Mouse (Mus musculus) MEL (cell line): ENCODE measurements around the gene Aldh4a1.

Experiments
- CTCF ChIP-seq, 3 experiments: IDR thresholded peaks in 2 of 3; conservative IDR thresholded peaks in 1 of 3; 2 replicates each; pipeline ENCODE4 v1.5.1; 2011 to 2012; ENCODE audit warnings: low read length in 3 of 3, low read depth in 2 of 3, mild to moderate bottlenecking in 2 of 3, improper control_type of control experiment in 1 of 3, inconsistent platforms in 1 of 3, mixed read lengths in 1 of 3, moderate library complexity in 1 of 3; ENCODE audit not compliant: control insufficient read depth in 1 of 3, insufficient read depth in 1 of 3, poor library complexity in 1 of 3, severe bottlenecking in 1 of 3
- MAFK ChIP-seq: IDR thresholded peaks from 2 replicates; pipeline ENCODE4 v1.6.1; 2011; ENCODE audit warnings: low read depth, mild to moderate bottlenecking, low read length, improper control_type of control experiment, borderline replicate concordance
- POLR2A ChIP-seq, 2 experiments: IDR thresholded peaks; 2 replicates each; pipeline ENCODE4 v1.6.1; 2011 to 2012; ENCODE audit warnings: low read length in 2 of 2, mild to moderate bottlenecking in 2 of 2, control low read depth in 1 of 2, improper control_type of control experiment in 1 of 2, low read depth in 1 of 2, moderate library complexity in 1 of 2; ENCODE audit not compliant: control insufficient read depth in 1 of 2, insufficient read depth in 1 of 2, poor library complexity in 1 of 2
- TAL1 ChIP-seq: IDR thresholded peaks from 2 replicates; pipeline ENCODE4 v1.6.1; 2012; ENCODE audit warnings: mild to moderate bottlenecking, inconsistent platforms, low read length, moderate library complexity, mixed read lengths
- USF1 ChIP-seq: IDR thresholded peaks from 2 replicates; pipeline ENCODE4 v1.6.1; 2014; ENCODE audit warnings: low read depth, mild to moderate bottlenecking, inconsistent platforms, low read length, improper control_type of control experiment, moderate library complexity
- ZNF384 ChIP-seq: IDR thresholded peaks from 2 replicates; pipeline ENCODE4 v1.6.1; 2012; ENCODE audit warnings: low read depth, mild to moderate bottlenecking, inconsistent platforms, low read length, improper control_type of control experiment

- TF ChIP-seq CTCF (IDR thresholded peaks at IDR 0.05 in 2 of 3, conservative IDR thresholded peaks at IDR 0.05 in 1 of 3; ENCODE audit: control insufficient read depth in 1 of 3, insufficient read depth in 1 of 3, low read depth in 2 of 3, low read length in 3 of 3, poor library complexity in 1 of 3, severe bottlenecking in 1 of 3), result no peak
- no peak for TF ChIP-seq MAFK
- no peak for TF ChIP-seq ZNF384
- no peak for TF ChIP-seq POLR2A (IDR thresholded peaks at IDR 0.05; ENCODE audit: control insufficient read depth in 1 of 2, insufficient read depth in 1 of 2, low read depth in 1 of 2, low read length in 2 of 2, poor library complexity in 1 of 2)
- TF ChIP-seq USF1, result no peak
- no peak for TF ChIP-seq TAL1
These were observed 70.6 kb downstream of the Aldh4a1 start for GRCm38 (mm10) chr4:139693315-139693714.
